Mouse (Mus musculus) mature B cell (primary cell): Measurements from ENCODE around the gene Ablim1.

Experiments
- in situ Hi-C: fragments of 300-500 bp; cut with MboI; formaldehyde crosslinking; loops from 2 replicates; pipeline ENCODE4 v1.14.3; 2019

Ablim1 gene

GRCm38 (mm10) chr19:57016995-57017784 lies 297.5 kb downstream of the Ablim1 start:
- in situ Hi-C loops, result no loop called here

- in situ Hi-C loops, result no loop called here
These were observed 299.9 kb downstream of the Ablim1 start for GRCm38 (mm10) chr19:57014808-57015207.

DNA sequence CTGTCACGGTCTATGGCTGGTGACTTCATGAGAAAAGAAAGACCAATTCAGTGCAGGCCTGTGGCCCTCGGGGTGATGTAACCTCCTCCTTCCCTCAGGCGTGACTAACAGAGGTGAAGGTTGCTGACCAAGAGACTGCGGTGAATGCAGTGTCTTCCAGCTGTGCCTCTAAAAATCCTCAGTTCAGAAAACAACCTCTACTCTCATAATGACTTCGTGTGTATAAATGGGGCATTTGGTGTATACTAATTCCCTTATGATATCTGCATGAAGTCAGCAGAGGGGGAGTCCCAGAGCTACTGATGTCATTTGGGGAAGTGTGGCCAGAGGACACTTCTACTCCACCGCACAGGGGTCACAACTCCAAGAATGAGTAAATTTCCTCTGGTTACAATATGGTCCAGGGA lies 301.4 kb downstream of the Ablim1 start:
- in situ Hi-C loops, result no loop called here

DNA sequence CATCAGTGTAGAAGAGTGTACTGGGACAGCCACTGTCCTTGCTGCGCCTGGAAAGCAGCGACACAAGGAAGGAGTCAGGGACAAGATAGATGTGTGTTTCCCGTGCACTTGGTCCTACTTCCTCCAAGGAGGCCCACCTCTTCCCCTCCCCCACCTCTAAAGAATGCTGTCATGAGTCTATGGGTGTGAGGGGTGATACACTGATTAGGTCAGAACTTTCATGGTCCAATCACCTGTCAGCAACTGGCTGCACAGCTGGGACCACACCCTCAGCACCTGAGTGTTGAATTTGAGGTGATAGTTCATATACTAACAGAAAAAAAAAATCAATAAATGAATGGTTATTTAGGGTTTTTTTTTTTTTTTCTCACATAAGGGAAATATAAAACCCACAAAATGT lies 302.7 kb downstream of the Ablim1 start:
- in situ Hi-C loops, result no loop called here

- in situ Hi-C loops, result no loop called here
These were observed 304.7 kb downstream of the Ablim1 start for GRCm38 (mm10) chr19:57010064-57010463.

GRCm38 (mm10) chr19:57009653-57010052 lies 305.1 kb downstream of the Ablim1 start:
- in situ Hi-C loops, result no loop called here

GRCm38 (mm10) chr19:57007781-57008710 lies 306.7 kb downstream of the Ablim1 start, which contains the start of gene Afap1l2:
TSS of gene Afap1l2 (minus strand) at chr19:57008228.
- in situ Hi-C loops, result no loop called here

DNA sequence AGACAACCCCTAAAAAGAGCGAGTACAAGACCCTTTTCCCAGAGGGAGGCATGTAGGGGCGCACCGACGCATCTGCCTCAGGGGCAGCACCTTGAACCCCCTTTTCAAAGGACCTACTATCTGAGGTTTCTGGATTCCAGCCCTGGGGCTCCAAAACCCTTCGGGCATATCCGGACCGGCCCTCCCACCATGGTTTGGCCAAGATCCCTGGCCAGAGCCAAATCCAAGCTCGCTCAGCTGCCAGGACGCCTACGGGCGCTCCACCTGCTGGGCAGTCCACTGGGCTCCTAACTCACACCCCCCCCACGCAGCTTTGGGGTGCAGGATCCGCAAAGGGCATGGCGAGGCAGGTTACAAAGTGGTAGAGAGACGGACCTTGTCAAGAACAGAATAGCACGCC lies 307.4 kb downstream of the Ablim1 start:
- in situ Hi-C loops, result no loop called here

DNA sequence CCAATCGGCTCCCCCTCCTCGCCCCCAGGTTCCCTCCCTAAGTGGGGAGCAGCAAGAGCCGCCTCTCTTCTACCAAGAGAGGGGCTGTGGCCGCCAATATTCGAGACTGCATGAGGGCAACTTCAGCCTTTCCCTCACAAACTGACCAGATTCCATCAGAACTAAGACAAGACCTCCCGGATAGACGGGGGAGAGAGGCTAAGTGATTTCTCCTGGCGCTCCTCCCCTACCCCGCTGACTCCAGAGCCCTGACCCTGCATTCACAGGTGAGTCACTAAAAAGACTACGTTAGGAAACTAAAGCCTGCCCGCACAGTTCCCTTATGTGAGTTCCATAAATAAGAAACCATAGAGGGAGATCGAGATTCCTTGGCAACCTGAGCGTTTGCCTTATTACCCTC lies 307.9 kb downstream of the Ablim1 start:
- in situ Hi-C loops, result no loop called here

- in situ Hi-C loops, result no loop called here
These were observed 309.7 kb downstream of the Ablim1 start for GRCm38 (mm10) chr19:57005062-57005461.

DNA sequence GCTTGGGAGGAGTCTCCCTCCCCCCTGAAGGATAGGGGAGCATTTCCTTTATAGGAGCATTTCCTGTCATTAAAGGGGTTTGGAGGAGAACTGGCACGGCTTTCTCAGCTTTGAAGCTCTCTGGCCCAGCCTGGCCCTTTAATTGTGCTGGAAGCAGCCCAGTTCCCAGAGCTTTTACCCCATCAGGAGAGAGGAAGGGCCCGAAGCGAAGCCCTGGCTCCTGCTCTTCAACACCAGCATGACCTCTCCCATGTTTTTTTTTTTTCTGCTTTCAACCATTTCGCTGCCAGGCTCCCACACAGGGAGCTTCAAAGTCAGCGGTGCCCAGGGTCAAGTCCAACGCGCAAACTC lies 311.3 kb downstream of the Ablim1 start:
- in situ Hi-C loops, result no loop called here

- in situ Hi-C loops, result no loop called here
These were observed 311.8 kb downstream of the Ablim1 start for GRCm38 (mm10) chr19:57002741-57003459.

DNA sequence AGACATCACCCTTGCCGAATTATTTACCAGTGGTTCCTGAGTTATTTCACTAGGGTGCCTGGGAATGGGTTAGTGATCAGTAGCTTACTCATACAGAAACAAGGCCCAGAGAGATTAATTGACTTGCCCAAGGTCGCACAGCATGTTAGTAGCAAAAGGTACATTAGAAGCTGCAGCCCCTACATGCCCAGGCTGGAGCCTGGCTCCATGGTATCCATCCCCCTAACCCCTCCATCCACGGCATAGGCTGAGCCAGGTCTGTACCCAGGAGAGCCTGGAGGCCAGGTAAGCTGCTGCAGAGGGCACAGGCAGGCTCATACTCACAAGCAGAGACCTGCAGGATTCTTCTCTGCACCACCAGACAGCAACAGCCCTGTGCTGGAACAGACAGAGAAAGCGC lies 312.8 kb downstream of the Ablim1 start:
- in situ Hi-C loops, result no loop called here

DNA sequence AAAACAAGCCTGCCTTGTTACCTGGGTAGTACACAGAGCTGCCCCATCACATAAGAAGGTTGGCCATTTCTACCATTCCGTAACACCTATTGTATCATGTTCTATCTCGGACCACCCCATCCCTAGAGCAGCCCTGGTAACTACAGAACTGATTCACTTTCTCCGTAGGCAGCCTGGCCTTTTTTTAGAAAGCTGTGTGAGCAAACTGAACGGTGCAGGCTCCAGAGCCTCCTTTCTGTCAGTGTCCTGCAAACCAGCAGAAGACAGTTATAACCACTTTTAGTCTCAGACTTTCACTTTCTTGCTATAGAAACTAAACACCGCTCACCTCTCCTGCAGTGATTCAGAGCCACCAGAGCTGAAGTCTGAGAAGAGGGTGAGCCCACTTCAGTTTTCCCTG lies 314.1 kb downstream of the Ablim1 start:
- in situ Hi-C loops, result no loop called here

- in situ Hi-C loops, result no loop called here
These were observed 314.9 kb downstream of the Ablim1 start for GRCm38 (mm10) chr19:56999781-57000180.

- in situ Hi-C loops, result no loop called here
These were observed 315.8 kb downstream of the Ablim1 start for GRCm38 (mm10) chr19:56998910-56999309.

- in situ Hi-C loops, result no loop called here
These were observed 316.4 kb downstream of the Ablim1 start for GRCm38 (mm10) chr19:56998331-56998730.

DNA sequence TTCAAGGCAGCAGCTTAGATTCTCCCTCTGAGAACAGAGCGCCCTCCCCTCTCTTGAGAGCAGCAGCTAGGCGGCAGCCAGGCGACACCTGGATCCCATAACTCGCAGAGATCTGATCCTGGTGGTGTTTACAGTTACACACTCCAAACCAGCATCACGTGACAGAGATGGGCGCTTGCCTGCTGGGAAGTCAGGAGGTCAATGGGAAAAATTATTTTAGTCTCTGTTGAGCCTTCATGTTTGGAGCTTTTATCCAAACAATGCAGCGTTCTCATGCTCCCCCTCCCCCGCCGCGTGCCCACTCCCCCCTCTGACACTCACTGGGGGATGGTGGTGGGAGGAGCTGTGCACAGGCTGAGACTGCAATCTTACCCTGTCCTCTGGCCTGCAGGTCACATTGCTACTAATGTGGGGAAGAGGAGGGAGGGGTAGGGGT lies 317.5 kb downstream of the Ablim1 start:
- in situ Hi-C loops, result no loop called here

DNA sequence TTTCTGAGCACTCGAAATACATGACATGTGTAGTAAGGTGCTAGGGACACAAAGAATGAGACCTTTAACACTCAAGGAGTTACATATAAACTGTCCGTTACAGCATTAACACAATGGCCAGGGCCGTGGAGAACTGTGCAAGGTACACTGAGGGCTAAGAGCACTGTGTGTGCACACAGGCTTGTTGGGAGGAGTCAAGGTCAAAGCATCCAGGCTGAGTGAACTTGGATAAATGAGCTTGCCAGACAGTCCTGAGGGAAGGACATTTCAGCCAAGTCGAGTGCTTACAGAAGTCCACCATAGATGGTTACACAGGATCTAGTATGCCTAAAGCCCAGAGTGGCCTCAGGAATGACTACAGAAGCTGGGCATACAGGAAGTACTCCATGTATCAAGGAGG lies 319.3 kb downstream of the Ablim1 start:
- in situ Hi-C loops, result no loop called here

- in situ Hi-C loops, result no loop called here
These were observed 320.1 kb downstream of the Ablim1 start for GRCm38 (mm10) chr19:56994653-56995052.

- in situ Hi-C loops, result no loop called here
These were observed 321.0 kb downstream of the Ablim1 start for GRCm38 (mm10) chr19:56993763-56994162.

GRCm38 (mm10) chr19:56992978-56993545 lies 321.7 kb downstream of the Ablim1 start:
- in situ Hi-C loops, result no loop called here
